9 mouse cellular contexts compared by ENCODE assay signal in genomic region chr15:81042276-81042931, GRCm38 (mm10).
DNase-seq lines count a peak whose midpoint lies in the region; ATAC-seq and TF ChIP-seq lines count a peak whose summit lies in the region.
"Had no signal": no experiment of that assay in that cellular context is flagged by ENCODE, and none has a peak within 500 bp of the region (broad histone marks: within the 10 kb centered on the region; RNA-seq: fewer than 3 reads in every experiment).

No protein-coding gene starts in this region.

- intact Hi-C loops in heart, postnatal 10 days (cut with DNase I) = no loop called here
- intact Hi-C loops in gastrocnemius, adult 2 months (cut with DNase I) = loop anchor here (2.0 kb wide), 1 partner anchor 22 kb away; no protein-coding TSS in a partner anchor

- H3K9me3 ChIP-seq in heart, embryonic 11.5 days (replicated peaks; ENCODE audit: control insufficient read depth, low read length) = no peaks in the 10 kb centered on the region
- no peaks in the 10 kb centered on the region for H3K9me3 ChIP-seq in limb, embryonic 10.5 days (replicated peaks)
- H3K9me3 ChIP-seq in stomach, embryonic 16.5 days (replicated peaks; ENCODE audit: control insufficient read depth, low read length) = no peaks in the 10 kb centered on the region
- H3K9me3 ChIP-seq in forebrain, embryonic 14.5 days (replicated peaks; ENCODE audit: control insufficient read depth, low read length) = no peaks in the 10 kb centered on the region
- H3K9me3 ChIP-seq: liver, embryonic 13.5 days had no signal

- H3K9ac ChIP-seq in heart, embryonic 11.5 days (ENCODE audit: low read depth, low read length) = no peak overlapping the region
- H3K9ac ChIP-seq in stomach, embryonic 16.5 days (ENCODE audit: low read length) = no peak overlapping the region
- no peak overlapping the region for H3K9ac ChIP-seq in forebrain, embryonic 14.5 days (ENCODE audit: low read length)
- H3K9ac ChIP-seq: liver, embryonic 13.5 days had no signal

- H3K4me1 ChIP-seq in heart, embryonic 11.5 days (ENCODE audit: control insufficient read depth, insufficient read depth, low read length) = peaks cover 20% of the 10 kb centered on the region
- peaks cover 13% of the 10 kb centered on the region for H3K4me1 ChIP-seq in limb, embryonic 10.5 days
- H3K4me1 ChIP-seq in stomach, embryonic 16.5 days (ENCODE audit: control insufficient read depth, insufficient read depth, low read length) = 0 out of 2 replicates have a peak, but pooled peaks cover 2% of the 10 kb centered on the region
- H3K4me1 ChIP-seq in forebrain, embryonic 14.5 days (ENCODE audit: control insufficient read depth, insufficient read depth, low read length) = no peaks in the 10 kb centered on the region

- H3K27ac ChIP-seq in heart, embryonic 11.5 days (ENCODE audit: low read depth, low read length) = peak overlapping the region; percentile 41; the same call in 1 of the 2 replicates
- peak overlapping the region; percentile 81 for H3K27ac ChIP-seq in gastrocnemius, adult 2 months
- no peak overlapping the region for H3K27ac ChIP-seq in limb, embryonic 10.5 days
- H3K27ac ChIP-seq in stomach, embryonic 16.5 days (ENCODE audit: low read length) = no peak overlapping the region
- no peak overlapping the region for H3K27ac ChIP-seq in forebrain, embryonic 14.5 days (ENCODE audit: low read depth, low read length)
- H3K27ac ChIP-seq: liver, embryonic 13.5 days had no signal

- H3K4me3 ChIP-seq in heart, embryonic 11.5 days (ENCODE audit: low read depth, low read length) = no peak overlapping the region
- H3K4me3 ChIP-seq in gastrocnemius, adult 2 months = peak overlapping the region; percentile 40
- H3K4me3 ChIP-seq in limb, embryonic 10.5 days = no peak overlapping the region
- no peak overlapping the region for H3K4me3 ChIP-seq in stomach, embryonic 16.5 days (replicated peaks; ENCODE audit: low read length)
- no peak overlapping the region for H3K4me3 ChIP-seq in forebrain, embryonic 14.5 days (ENCODE audit: low read depth, low read length)
- H3K4me3 ChIP-seq: liver, embryonic 13.5 days had no signal

- no peak for ATAC-seq in heart, embryonic 11.5 days (replicated peaks; ENCODE audit: insufficient number of reproducible peaks, low FRiP score, low TSS enrichment)
- ATAC-seq in stomach, embryonic 16.5 days (ENCODE audit: insufficient read depth, low FRiP score) = peak; percentile 53
- ATAC-seq in forebrain, embryonic 14.5 days = no peak

- H3K36me3 ChIP-seq in heart, embryonic 11.5 days (ENCODE audit: control insufficient read depth, insufficient read depth, low read length) = no peaks in the 10 kb centered on the region; the same call in 1 of the 2 replicates
- peaks cover 12% of the 10 kb centered on the region for H3K36me3 ChIP-seq in limb, embryonic 10.5 days
- 0 out of 2 replicates have a peak, but pooled peaks cover 2% of the 10 kb centered on the region for H3K36me3 ChIP-seq in stomach, embryonic 16.5 days (ENCODE audit: control insufficient read depth, insufficient read depth, low read length)
- H3K36me3 ChIP-seq in forebrain, embryonic 14.5 days (ENCODE audit: control insufficient read depth, insufficient read depth, low read length) = no peaks in the 10 kb centered on the region
- H3K36me3 ChIP-seq: liver, embryonic 13.5 days had no signal

- H3K4me2 ChIP-seq in heart, embryonic 11.5 days = no peak overlapping the region
- H3K4me2 ChIP-seq in stomach, embryonic 16.5 days (ENCODE audit: low read depth, low read length) = no peak overlapping the region
- H3K4me2 ChIP-seq in forebrain, embryonic 14.5 days (ENCODE audit: low read length) = no peak overlapping the region

- no peaks in the 10 kb centered on the region for H3K27me3 ChIP-seq in heart, embryonic 11.5 days (ENCODE audit: control insufficient read depth, insufficient read depth, low read length)
- H3K27me3 ChIP-seq in limb, embryonic 10.5 days (ENCODE audit: low read depth, poor library complexity, severe bottlenecking) = no peaks in the 10 kb centered on the region
- no peaks in the 10 kb centered on the region for H3K27me3 ChIP-seq in stomach, embryonic 16.5 days (ENCODE audit: control insufficient read depth, insufficient read depth, low read length)
- H3K27me3 ChIP-seq in forebrain, embryonic 14.5 days (replicated peaks; ENCODE audit: control insufficient read depth, insufficient read depth, low read length) = no peaks in the 10 kb centered on the region

- 44% methylated on average over 13 of the region's 13 CpGs for WGBS in heart, embryonic 11.5 days (ENCODE audit: insufficient replicate concordance)
- WGBS in limb, embryonic 10.5 days = 64% methylated on average over 13 of the region's 13 CpGs
- WGBS in stomach, embryonic 16.5 days = 59% methylated on average over 13 of the region's 13 CpGs
- 50% methylated on average over 13 of the region's 13 CpGs for WGBS in forebrain, embryonic 14.5 days

- DNase-seq in heart, postnatal 10 days = no peak
- peak; percentile 36 for DNase-seq in ES-CJ7 (ENCODE audit: low read depth, low spot score)
- peak; percentile 85 for DNase-seq in gastrocnemius, adult 2 months
- DNase-seq in limb, embryonic 10.5 days (ENCODE audit: low spot score) = peak; percentile 52
- DNase-seq in left cerebral cortex, adult 9 months (ENCODE audit: low spot score in 2 of 2) = no peak
- no peak for DNase-seq in forebrain, embryonic 14.5 days (ENCODE audit: low spot score)
- DNase-seq: liver, embryonic 13.5 days had no signal

- TF ChIP-seq CTCF in gastrocnemius, adult 2 months (IDR thresholded peaks at IDR 0.05) = peak; percentile 76

Comparison
In these comparisons a context has a peak if more than half of its experiments do, and no peak if none do; other contexts are left out.
1. H3K27ac ChIP-seq: peak in heart, embryonic 11.5 days (single experiment) and gastrocnemius, adult 2 months (single experiment); none in limb, embryonic 10.5 days (single experiment), stomach, embryonic 16.5 days (single experiment) and forebrain, embryonic 14.5 days (single experiment).
2. DNase-seq: peak in ES-CJ7 (single experiment), gastrocnemius, adult 2 months (single experiment) and limb, embryonic 10.5 days (single experiment); none in heart, postnatal 10 days (0 of 2), left cerebral cortex, adult 9 months (0 of 2) and forebrain, embryonic 14.5 days (single experiment).